In the genomic region with DNA sequence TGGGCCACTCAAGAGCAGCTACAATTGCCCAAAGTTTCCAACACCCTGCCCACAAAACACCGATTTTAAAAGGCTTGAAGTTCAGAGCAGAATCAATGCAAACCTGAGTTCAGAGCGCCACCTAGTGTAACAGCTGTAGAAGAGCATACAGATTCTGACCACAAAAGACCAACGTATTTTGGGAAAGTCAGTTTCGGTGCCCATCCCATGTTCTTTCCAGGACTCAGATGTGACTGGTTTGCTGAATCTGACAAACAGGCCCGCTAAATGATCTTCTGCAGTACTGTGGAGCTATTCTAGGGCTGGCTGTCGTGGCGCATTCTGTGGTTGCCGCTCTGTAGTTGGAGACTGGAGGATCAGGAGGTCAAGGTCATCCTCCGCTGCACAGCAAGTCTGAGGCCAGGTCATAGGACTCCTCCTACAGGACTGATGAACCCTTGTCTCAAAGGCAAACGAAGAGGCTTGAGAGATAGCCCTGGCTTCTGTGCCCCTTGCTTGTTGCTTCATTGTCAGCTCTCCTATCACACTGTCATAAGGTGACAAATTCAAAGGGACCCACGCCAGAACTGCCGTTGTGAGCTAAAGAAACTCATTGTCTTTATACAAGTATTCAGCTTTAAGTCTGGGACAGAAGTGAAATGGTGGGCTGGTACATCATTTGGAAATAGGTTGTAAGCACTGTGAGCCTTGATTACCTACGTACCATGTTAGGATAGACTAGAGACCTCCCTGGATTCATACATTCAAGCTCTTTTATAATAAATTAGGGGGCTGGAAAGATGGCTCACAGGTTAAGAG, we compare ENCODE assay signal across 8 mouse cellular contexts. TPM values are rescaled to one million over a fixed set of nuclear protein-coding genes. Genes with fewer than 3 reads are reported as not detected.
DNase-seq lines count a peak whose midpoint lies in the region; ATAC-seq and TF ChIP-seq lines count a peak whose summit lies in the region.

No protein-coding gene starts in this region.

- no peak for ATAC-seq in forebrain, postnatal 0 days
- ATAC-seq in intestine, embryonic 14.5 days (replicated peaks; ENCODE audit: low FRiP score, low TSS enrichment, low read depth), result no peak
- no peak for ATAC-seq in liver, embryonic 15.5 days (ENCODE audit: insufficient read depth)
- ATAC-seq in neural tube, embryonic 11.5 days (ENCODE audit: insufficient read depth, low FRiP score, low TSS enrichment), result no peak

- H3K9ac ChIP-seq in forebrain, postnatal 0 days, result 0 out of 2 replicates have a peak overlapping the region, but pooled peaks have one; percentile 28
- H3K9ac ChIP-seq in intestine, embryonic 14.5 days (ENCODE audit: low read length), result no peak overlapping the region
- H3K9ac ChIP-seq in liver, embryonic 15.5 days, result peak overlapping the region; percentile 41; the same call in 1 of the 2 replicates
- peak overlapping the region; percentile 37; the same call in 1 of the 2 replicates for H3K9ac ChIP-seq in neural tube, embryonic 11.5 days (ENCODE audit: low read length)

- peak; percentile 39 for DNase-seq in right cerebral cortex, adult 18-20 months
- no peak for DNase-seq in right cerebral cortex, postnatal 14 days
- peak; percentile 83 for DNase-seq in forebrain, postnatal 0 days
- peak; percentile 83 for DNase-seq in intestine, embryonic 14.5 days (ENCODE audit: low spot score)
- peak; percentile 65 for DNase-seq in neural tube, embryonic 11.5 days (ENCODE audit: low spot score)
- DNase-seq in urinary bladder, postnatal 36 days (ENCODE audit: low spot score in 2 of 2), result peak; percentile 33 to 55

- no peaks in the 10 kb centered on the region for H3K36me3 ChIP-seq in forebrain, postnatal 0 days (ENCODE audit: insufficient read depth)
- peaks cover under 1% of the 10 kb centered on the region for H3K36me3 ChIP-seq in intestine, embryonic 14.5 days (ENCODE audit: control insufficient read depth, insufficient read depth, low read length)
- peaks cover 3% of the 10 kb centered on the region; the same call in 1 of the 2 replicates for H3K36me3 ChIP-seq in liver, embryonic 15.5 days (replicated peaks)
- H3K36me3 ChIP-seq in neural tube, embryonic 11.5 days (ENCODE audit: control insufficient read depth, insufficient read depth, low read length), result no peaks in the 10 kb centered on the region

- WGBS in forebrain, postnatal 0 days, result 21% methylated on average over 13 of the region's 13 CpGs
- WGBS in intestine, embryonic 14.5 days, result 24% methylated on average over 13 of the region's 13 CpGs
- WGBS in liver, embryonic 15.5 days (ENCODE audit: insufficient replicate concordance), result 25% methylated on average over 13 of the region's 13 CpGs
- 25% methylated on average over 13 of the region's 13 CpGs for WGBS in neural tube, embryonic 11.5 days

- peaks cover 3% of the 10 kb centered on the region for H3K4me1 ChIP-seq in brown adipose tissue, adult 24 weeks (ENCODE audit: control insufficient read depth, insufficient read depth, insufficient read length, low read length)
- peaks cover 10% of the 10 kb centered on the region; the same call in 1 of the 2 replicates for H3K4me1 ChIP-seq in forebrain, postnatal 0 days (ENCODE audit: insufficient read depth)
- H3K4me1 ChIP-seq in intestine, embryonic 14.5 days (replicated peaks; ENCODE audit: control insufficient read depth, insufficient read depth, low read length), result peaks cover 13% of the 10 kb centered on the region
- peaks cover 47% of the 10 kb centered on the region for H3K4me1 ChIP-seq in liver, embryonic 15.5 days (replicated peaks)
- peaks cover 21% of the 10 kb centered on the region for H3K4me1 ChIP-seq in neural tube, embryonic 11.5 days (ENCODE audit: control insufficient read depth, insufficient read depth, low read length)

- no peaks in the 10 kb centered on the region for H3K27me3 ChIP-seq in forebrain, postnatal 0 days (ENCODE audit: insufficient read depth, low read length)
- H3K27me3 ChIP-seq in intestine, embryonic 14.5 days (replicated peaks; ENCODE audit: control insufficient read depth, insufficient read depth, low read length), result no peaks in the 10 kb centered on the region
- no peaks in the 10 kb centered on the region for H3K27me3 ChIP-seq in liver, embryonic 15.5 days
- no peaks in the 10 kb centered on the region for H3K27me3 ChIP-seq in neural tube, embryonic 11.5 days (ENCODE audit: control insufficient read depth, insufficient read depth, low read length)

- peak overlapping the region; percentile 37 for H3K4me2 ChIP-seq in forebrain, postnatal 0 days (ENCODE audit: low read depth)
- peak overlapping the region; percentile 35 for H3K4me2 ChIP-seq in intestine, embryonic 14.5 days (ENCODE audit: low read length)
- peak overlapping the region; percentile 60 for H3K4me2 ChIP-seq in liver, embryonic 15.5 days
- H3K4me2 ChIP-seq in neural tube, embryonic 11.5 days (ENCODE audit: low read depth), result peak overlapping the region; percentile 34

- peak; percentile 94 for TF ChIP-seq CTCF in forebrain, postnatal 0 days (IDR thresholded peaks at IDR 0.05; ENCODE audit: low read depth)

- no peak overlapping the region for H3K27ac ChIP-seq in brown adipose tissue, adult 24 weeks (replicated peaks; ENCODE audit: low read depth, low read length)
- no peak overlapping the region for H3K27ac ChIP-seq in forebrain, postnatal 0 days (ENCODE audit: low read depth, low read length)
- H3K27ac ChIP-seq in intestine, embryonic 14.5 days (ENCODE audit: low read depth), result no peak overlapping the region
- no peak overlapping the region for H3K27ac ChIP-seq in liver, embryonic 15.5 days (replicated peaks)
- H3K27ac ChIP-seq in neural tube, embryonic 11.5 days (ENCODE audit: low read depth, low read length), result no peak overlapping the region

- no peaks in the 10 kb centered on the region for H3K9me3 ChIP-seq in forebrain, postnatal 0 days (ENCODE audit: low read length)
- H3K9me3 ChIP-seq in intestine, embryonic 14.5 days (ENCODE audit: control insufficient read depth, low read length), result no peaks in the 10 kb centered on the region
- no peaks in the 10 kb centered on the region for H3K9me3 ChIP-seq in liver, embryonic 15.5 days (replicated peaks)
- H3K9me3 ChIP-seq in neural tube, embryonic 11.5 days (ENCODE audit: control insufficient read depth, low read length), result no peaks in the 10 kb centered on the region

- 0 out of 2 replicates have a peak overlapping the region, but pooled peaks have one; percentile 12 for H3K4me3 ChIP-seq in brown adipose tissue, adult 24 weeks (ENCODE audit: insufficient read depth, low read depth, low read length)
- no peak overlapping the region for H3K4me3 ChIP-seq in forebrain, postnatal 0 days (ENCODE audit: low read depth, low read length)
- H3K4me3 ChIP-seq in intestine, embryonic 14.5 days (ENCODE audit: low read depth, low read length), result no peak overlapping the region
- H3K4me3 ChIP-seq in liver, embryonic 15.5 days (replicated peaks), result peak overlapping the region; percentile 18
- H3K4me3 ChIP-seq in neural tube, embryonic 11.5 days (ENCODE audit: low read depth, low read length), result no peak overlapping the region

RNA-seq across cellular contexts. Expression of a gene that starts 2.9 kb away (rescaled TPM):
- polyA plus RNA-seq in brown adipose tissue, adult 24 weeks (2012; ENCODE audit: insufficient read depth, insufficient read length, missing spikeins), result 13.9 and 22.2 TPM in 2 replicates
- total RNA-seq in forebrain, postnatal 0 days (2014; rRNA removed), result 60.5 and 64.3 TPM in 2 replicates
- 58.3 and 60.9 TPM in 2 replicates for polyA plus RNA-seq in forebrain, postnatal 0 days (2015; fragmentation: Nextera tagmentation; extraction: Ambion mirVana)
- 55.2 and 56.2 TPM in 2 replicates for polyA plus RNA-seq in intestine, embryonic 14.5 days (2014; fragmentation: Nextera tagmentation; extraction: Ambion mirVana)
- polyA plus RNA-seq in liver, embryonic 15.5 days (2015; fragmentation: Nextera tagmentation; extraction: Ambion mirVana), result 25.1 and 25.4 TPM in 2 replicates
- 59.5 and 66.1 TPM in 2 replicates for polyA plus RNA-seq in neural tube, embryonic 11.5 days (2014; fragmentation: Nextera tagmentation; extraction: Ambion mirVana)

RNA-seq across cellular contexts. Expression of a gene that starts 9.0 kb away (rescaled TPM):
- polyA plus RNA-seq in brown adipose tissue, adult 24 weeks (2012; ENCODE audit: insufficient read depth, insufficient read length, missing spikeins), result 7.9 and 14.0 TPM in 2 replicates
- 43.0 and 55.8 TPM in 2 replicates for total RNA-seq in forebrain, postnatal 0 days (2014; rRNA removed)
- 6.7 and 9.7 TPM in 2 replicates for polyA plus RNA-seq in forebrain, postnatal 0 days (2015; fragmentation: Nextera tagmentation; extraction: Ambion mirVana)
- 7.6 and 9.2 TPM in 2 replicates for polyA plus RNA-seq in intestine, embryonic 14.5 days (2014; fragmentation: Nextera tagmentation; extraction: Ambion mirVana)
- polyA plus RNA-seq in liver, embryonic 15.5 days (2015; fragmentation: Nextera tagmentation; extraction: Ambion mirVana), result 7.7 and 9.1 TPM in 2 replicates
- polyA plus RNA-seq in neural tube, embryonic 11.5 days (2014; fragmentation: Nextera tagmentation; extraction: Ambion mirVana), result 10.0 and 13.6 TPM in 2 replicates

RNA-seq across cellular contexts. Expression of a gene that starts 25.7 kb away (rescaled TPM):
- 2.5 and 2.8 TPM in 2 replicates for polyA plus RNA-seq in brown adipose tissue, adult 24 weeks (2012; ENCODE audit: insufficient read depth, insufficient read length, missing spikeins)
- 3.1 and 4.7 TPM in 2 replicates for total RNA-seq in forebrain, postnatal 0 days (2014; rRNA removed)
- 0.11 and 0.23 TPM in 2 replicates for polyA plus RNA-seq in forebrain, postnatal 0 days (2015; fragmentation: Nextera tagmentation; extraction: Ambion mirVana)
- 1.5 and 1.8 TPM in 2 replicates for polyA plus RNA-seq in intestine, embryonic 14.5 days (2014; fragmentation: Nextera tagmentation; extraction: Ambion mirVana)
- 0.21 and 0.38 TPM in 2 replicates for polyA plus RNA-seq in liver, embryonic 15.5 days (2015; fragmentation: Nextera tagmentation; extraction: Ambion mirVana)
- polyA plus RNA-seq in neural tube, embryonic 11.5 days (2014; fragmentation: Nextera tagmentation; extraction: Ambion mirVana), result 0.42 and 0.58 TPM in 2 replicates

RNA-seq across cellular contexts. Expression of a gene that starts 31.6 kb away (rescaled TPM):
- 47.9 and 56.8 TPM in 2 replicates for polyA plus RNA-seq in brown adipose tissue, adult 24 weeks (2012; ENCODE audit: insufficient read depth, insufficient read length, missing spikeins)
- total RNA-seq in forebrain, postnatal 0 days (2014; rRNA removed), result 70.0 and 113 TPM in 2 replicates
- 89.7 and 102 TPM in 2 replicates for polyA plus RNA-seq in forebrain, postnatal 0 days (2015; fragmentation: Nextera tagmentation; extraction: Ambion mirVana)
- 135 and 143 TPM in 2 replicates for polyA plus RNA-seq in intestine, embryonic 14.5 days (2014; fragmentation: Nextera tagmentation; extraction: Ambion mirVana)
- 64.3 and 68.8 TPM in 2 replicates for polyA plus RNA-seq in liver, embryonic 15.5 days (2015; fragmentation: Nextera tagmentation; extraction: Ambion mirVana)
- polyA plus RNA-seq in neural tube, embryonic 11.5 days (2014; fragmentation: Nextera tagmentation; extraction: Ambion mirVana), result 214 and 224 TPM in 2 replicates

RNA-seq across cellular contexts. Expression of a gene that starts 52.3 kb away (rescaled TPM):
- polyA plus RNA-seq in brown adipose tissue, adult 24 weeks (2012; ENCODE audit: insufficient read depth, insufficient read length, missing spikeins), result 28.7 and 48.3 TPM in 2 replicates
- total RNA-seq in forebrain, postnatal 0 days (2014; rRNA removed), result 6.2 and 8.8 TPM in 2 replicates
- polyA plus RNA-seq in forebrain, postnatal 0 days (2015; fragmentation: Nextera tagmentation; extraction: Ambion mirVana), result 4.7 and 7.6 TPM in 2 replicates
- 5.9 and 6.2 TPM in 2 replicates for polyA plus RNA-seq in intestine, embryonic 14.5 days (2014; fragmentation: Nextera tagmentation; extraction: Ambion mirVana)
- 6.4 and 9.2 TPM in 2 replicates for polyA plus RNA-seq in liver, embryonic 15.5 days (2015; fragmentation: Nextera tagmentation; extraction: Ambion mirVana)
- polyA plus RNA-seq in neural tube, embryonic 11.5 days (2014; fragmentation: Nextera tagmentation; extraction: Ambion mirVana), result 4.4 and 6.0 TPM in 2 replicates

Comparison
In these comparisons a context has a peak if more than half of its experiments do, and no peak if none do; other contexts are left out.
1. H3K4me3 ChIP-seq: peak in brown adipose tissue, adult 24 weeks (single experiment) and liver, embryonic 15.5 days (single experiment); none in forebrain, postnatal 0 days (single experiment), intestine, embryonic 14.5 days (single experiment) and neural tube, embryonic 11.5 days (single experiment).
2. Peak in every context shown above with its lines, with median percentiles within 50 percentile points of each other: H3K4me2 ChIP-seq.